Mouse (Mus musculus): ENCODE data around the gene 2310011J03Rik.

DNA sequence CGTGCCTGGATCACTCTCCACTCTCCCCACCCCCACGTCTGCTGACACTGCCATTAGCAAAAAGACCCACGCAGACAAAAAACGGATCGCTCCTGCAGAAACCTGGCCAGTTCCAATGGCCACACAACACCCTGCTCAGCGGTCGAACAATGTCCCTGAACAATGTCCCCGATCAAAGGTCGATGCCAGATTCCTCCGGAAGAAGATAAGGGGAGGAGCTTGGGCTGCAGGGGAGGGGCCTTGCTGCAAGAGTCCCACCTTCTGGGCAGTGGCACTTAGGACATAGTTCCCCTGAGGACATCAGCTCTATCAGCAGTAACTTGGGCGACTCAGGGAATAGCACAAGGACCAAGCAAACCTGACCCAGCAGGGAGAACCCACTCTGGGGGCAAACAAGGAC is 31.6 kb upstream of the 2310011J03Rik start:
- TF ChIP-seq SIN3A (IDR thresholded peaks at IDR 0.05; ENCODE audit: low read length) = no peak
- TF ChIP-seq USF1 (IDR thresholded peaks at IDR 0.05; ENCODE audit: low read depth, low read length) = no peak
- no peak for TF ChIP-seq CHD2 (IDR thresholded peaks at IDR 0.05; ENCODE audit: low read length)
- TF ChIP-seq KAT2A (conservative IDR thresholded peaks at IDR 0.05; ENCODE audit: low read depth, low read length) = no peak
- TF ChIP-seq POLR2A (IDR thresholded peaks at IDR 0.05; ENCODE audit: control insufficient read depth in 1 of 2, insufficient read depth in 1 of 2, low read depth in 1 of 2, low read length in 2 of 2, poor library complexity in 1 of 2) = no peak

Measured in MEL (cell line).